Mouse (Mus musculus) cerebellum, postnatal 14 days (tissue): ENCODE measurements around the gene Them7.
A peak's percentile ranks its signal among the peaks of the same experiment; 100 is the strongest.

Source experiments
- DNase-seq, 2 experiments: peaks; one replicate each; pipeline ENCODE4 v3.0.0; 2021; ENCODE audit warnings: mixed read lengths in 2 of 2

The Them7 gene

GRCm38 (mm10) chr2:105311991-105312390, 87.9 kb downstream of the Them7 start:
- no peak for DNase-seq

GRCm38 (mm10) chr2:105313077-105313476, 89.0 kb downstream of the Them7 start:
- no peak for DNase-seq

- DNase-seq: no peak
Measured at GRCm38 (mm10) chr2:105317556-105318184, 93.5 kb downstream of the Them7 start.

GRCm38 (mm10) chr2:105326067-105326466, 101.9 kb downstream of the Them7 start:
- DNase-seq: no peak

DNA sequence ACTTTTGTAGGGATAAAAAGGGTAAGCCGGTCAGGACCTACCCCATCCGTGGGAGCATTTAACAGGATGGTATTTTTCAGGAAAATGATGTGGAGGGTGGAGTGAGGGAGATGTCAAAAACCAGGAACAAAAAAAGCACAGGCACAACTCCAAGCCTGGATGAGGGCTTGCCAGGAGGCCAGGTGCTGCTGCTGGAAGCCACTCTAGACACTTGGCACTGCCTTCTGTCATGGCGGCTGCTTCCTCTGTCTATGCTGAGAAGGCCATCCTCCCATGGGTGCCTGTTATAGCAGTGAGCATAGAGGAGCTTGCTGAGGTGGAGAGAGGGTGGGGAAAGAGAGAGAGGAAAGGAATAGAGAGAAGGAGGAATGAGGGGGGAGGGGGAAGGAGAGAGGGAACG, 105.9 kb downstream of the Them7 start:
- peak; percentile 92 to 94 for DNase-seq

GRCm38 (mm10) chr2:105333107-105333506, 109.0 kb downstream of the Them7 start:
- DNase-seq: peak; percentile 20 to 26

- peak; percentile 81 to 86 for DNase-seq
Measured at GRCm38 (mm10) chr2:105333976-105334713, 110.0 kb downstream of the Them7 start.

GRCm38 (mm10) chr2:105335661-105336060, 111.5 kb downstream of the Them7 start:
- no peak for DNase-seq

- no peak for DNase-seq
Measured at GRCm38 (mm10) chr2:105336314-105337027, 112.4 kb downstream of the Them7 start.

GRCm38 (mm10) chr2:105337171-105337875, 113.2 kb downstream of the Them7 start:
- peak; percentile 20 to 25 for DNase-seq

DNA sequence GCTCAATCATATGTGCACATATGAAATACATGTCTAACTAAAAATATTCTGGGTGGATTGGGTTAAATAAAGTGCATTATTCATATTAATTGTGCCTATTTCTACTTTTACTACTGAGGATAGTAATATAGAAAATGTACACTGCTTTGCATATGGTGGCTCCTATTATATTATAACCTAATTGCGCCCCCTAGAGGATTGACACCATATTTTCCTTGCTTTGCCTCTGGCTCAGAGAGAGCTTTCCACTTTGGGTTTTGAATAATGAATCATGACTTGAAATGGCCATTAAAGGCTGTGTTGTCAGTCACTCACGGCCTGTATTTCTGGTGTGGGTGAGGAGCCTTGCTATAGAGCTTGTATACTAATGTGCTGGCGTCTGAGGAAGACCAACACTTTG, 115.9 kb downstream of the Them7 start:
- DNase-seq: peak; percentile 16 to 32

DNA sequence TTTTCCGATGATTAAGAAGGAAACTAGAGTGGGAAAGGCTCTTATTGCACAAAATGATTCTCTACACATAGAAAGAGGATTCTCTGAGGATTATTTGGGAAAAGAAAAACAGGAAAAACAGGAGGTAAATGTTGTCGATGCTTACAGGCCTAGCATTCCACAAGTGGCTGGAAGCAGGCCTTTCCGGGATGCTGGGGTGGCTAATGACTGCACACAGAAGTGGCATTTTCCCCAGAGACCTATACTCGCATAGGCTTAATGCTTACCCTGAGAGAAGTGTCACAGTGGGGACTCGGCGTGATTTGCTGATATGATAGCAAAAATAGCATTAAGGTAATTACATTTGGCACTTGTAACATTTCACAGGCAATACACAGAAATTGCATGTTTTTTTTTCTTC, 124.8 kb downstream of the Them7 start:
- DNase-seq: no peak

- DNase-seq: no peak
Measured at GRCm38 (mm10) chr2:105356791-105357190, 132.7 kb downstream of the Them7 start.

DNA sequence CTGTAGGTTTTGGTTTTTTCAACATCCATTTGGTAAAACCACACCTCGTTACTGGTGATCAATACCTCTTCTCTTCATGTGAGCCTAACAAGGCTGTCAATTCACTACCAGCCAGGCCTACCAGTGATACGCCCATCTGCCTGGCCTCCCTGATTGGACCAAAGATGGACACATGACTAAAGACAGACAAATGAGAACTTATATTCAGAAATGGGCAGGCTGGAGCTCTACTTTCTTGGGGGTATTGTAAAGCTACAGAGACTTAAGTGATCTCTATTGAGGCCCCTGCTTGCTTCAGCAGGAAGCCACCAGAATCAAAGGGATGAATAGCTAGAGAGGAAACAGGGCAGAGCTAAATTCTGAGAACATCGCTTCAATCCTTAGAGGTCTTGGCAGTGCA, 133.9 kb downstream of the Them7 start:
- DNase-seq: no peak

GRCm38 (mm10) chr2:105367623-105368022, 143.5 kb downstream of the Them7 start:
- no peak for DNase-seq

- DNase-seq: peak; percentile 15 to 20
Measured at GRCm38 (mm10) chr2:105370240-105370639, 146.1 kb downstream of the Them7 start.

GRCm38 (mm10) chr2:105370698-105371097, 146.6 kb downstream of the Them7 start:
- peak; percentile 7 to 13 for DNase-seq

GRCm38 (mm10) chr2:105372156-105372555, 148.0 kb downstream of the Them7 start:
- no peak for DNase-seq

DNA sequence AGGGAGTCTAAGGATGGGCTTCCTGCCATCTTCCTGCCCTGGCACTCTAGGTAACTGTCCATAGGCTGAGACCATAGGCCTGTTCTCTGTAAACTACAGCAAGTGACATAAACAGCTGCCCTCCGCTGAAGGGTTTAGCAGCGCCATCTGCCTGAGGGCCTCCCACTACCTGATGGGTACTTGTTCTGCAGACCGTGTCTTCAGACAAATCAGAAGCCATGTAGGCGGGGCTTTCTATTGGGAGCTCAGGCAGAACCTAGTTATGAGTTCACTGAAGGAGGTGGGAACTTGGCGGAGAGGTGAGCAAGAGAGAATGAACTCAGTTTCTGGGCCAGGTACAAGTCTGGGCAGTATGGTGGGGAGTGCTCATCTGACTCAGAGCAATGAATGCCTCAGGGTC, 148.6 kb downstream of the Them7 start:
- no peak for DNase-seq

DNA sequence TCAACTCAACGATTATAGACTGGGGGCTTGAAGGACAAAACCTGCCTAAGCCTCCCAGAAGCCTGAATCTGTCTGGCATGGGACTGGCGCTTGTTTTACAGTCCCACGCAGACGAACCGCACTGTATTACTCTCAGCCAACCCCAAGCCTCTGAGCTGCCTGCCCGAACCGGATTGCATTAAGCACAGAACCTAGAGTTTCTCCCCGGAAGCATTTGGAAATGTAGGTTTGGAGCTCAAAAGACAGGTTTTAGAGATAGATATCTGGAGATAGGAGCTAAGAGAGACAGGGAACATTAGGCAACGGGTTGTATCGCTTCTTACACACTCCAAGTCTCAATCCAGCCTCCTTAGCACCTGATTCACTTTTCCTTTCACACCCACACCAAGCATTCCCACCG, 149.5 kb downstream of the Them7 start:
- DNase-seq: no peak

- no peak for DNase-seq
Measured at GRCm38 (mm10) chr2:105375261-105375660, 151.1 kb downstream of the Them7 start.

- no peak for DNase-seq
Measured at GRCm38 (mm10) chr2:105375705-105376104, 151.6 kb downstream of the Them7 start.

DNA sequence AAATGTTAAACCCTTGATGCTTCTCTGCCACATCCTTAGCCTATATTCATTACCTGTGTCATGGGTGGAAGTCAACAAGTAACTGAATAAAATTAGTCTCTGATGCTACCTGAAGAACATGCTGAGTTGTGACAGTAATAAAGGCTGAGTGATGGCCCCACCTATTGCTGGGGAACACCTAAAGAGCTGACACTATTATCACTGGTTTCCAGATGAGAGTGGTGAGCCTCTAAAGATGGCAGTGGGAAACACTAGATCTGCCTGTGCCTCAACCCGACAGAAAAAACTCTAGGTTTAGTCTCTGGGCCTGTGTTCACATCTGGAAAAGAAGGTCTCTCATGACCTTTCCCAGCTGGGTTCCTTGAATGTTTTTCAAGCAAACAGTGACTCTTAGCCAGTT, 155.6 kb downstream of the Them7 start:
- DNase-seq: no peak
